Mouse (Mus musculus) frontal cortex, postnatal 25 days (tissue): ENCODE results near the gene Cep250.
A peak's percentile ranks its signal among the peaks of the same experiment; 100 is the strongest.

Source experiments
- DNase-seq, 2 experiments: peaks; one replicate each; pipeline ENCODE4 v3.0.0; 2022; ENCODE audit warnings: low spot score in 2 of 2

The Cep250 gene

GRCm38 (mm10) chr2:155962991-155963390, 6.7 kb downstream of the Cep250 start:
- DNase-seq, result no peak

GRCm38 (mm10) chr2:155973348-155973747, 17.1 kb downstream of the Cep250 start:
- no peak for DNase-seq

DNA sequence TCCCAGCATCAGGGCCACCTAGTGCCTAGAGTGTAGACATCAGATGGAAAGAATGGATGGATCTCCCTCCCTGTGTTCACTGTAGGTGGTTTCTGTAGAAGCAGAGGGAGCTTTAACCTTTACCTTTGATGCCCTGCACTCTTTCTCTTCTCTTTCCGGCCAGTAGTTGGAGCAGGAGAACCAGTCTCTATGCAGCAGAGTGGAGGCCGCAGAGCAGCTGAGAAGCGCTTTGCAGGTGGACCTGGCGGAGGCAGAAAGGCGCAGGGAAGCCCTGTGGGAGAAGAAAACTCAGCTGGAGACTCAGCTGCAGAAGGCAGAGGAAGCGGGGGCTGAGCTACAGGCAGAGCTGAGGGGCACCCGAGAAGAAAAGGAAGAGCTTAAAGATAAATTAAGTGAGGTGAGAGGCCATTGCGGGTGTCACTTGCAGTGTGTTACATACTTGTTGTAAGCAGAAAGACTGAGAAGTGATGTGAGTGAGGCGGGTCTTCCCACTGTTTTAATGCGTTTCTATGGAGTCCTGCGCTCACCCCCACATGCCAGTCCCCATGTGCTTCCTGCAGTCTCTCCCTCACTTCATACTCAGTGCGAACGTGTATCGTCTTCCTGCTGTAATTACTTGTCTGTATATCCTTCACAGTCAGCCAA, 18.0 kb downstream of the Cep250 start:
- peak in 1 of 2 experiments; percentile 24 for DNase-seq

- DNase-seq, result no peak
These were observed 23.2 kb downstream of the Cep250 start for GRCm38 (mm10) chr2:155979328-155979991.

GRCm38 (mm10) chr2:155985776-155986175, 29.5 kb downstream of the Cep250 start:
- no peak for DNase-seq

DNA sequence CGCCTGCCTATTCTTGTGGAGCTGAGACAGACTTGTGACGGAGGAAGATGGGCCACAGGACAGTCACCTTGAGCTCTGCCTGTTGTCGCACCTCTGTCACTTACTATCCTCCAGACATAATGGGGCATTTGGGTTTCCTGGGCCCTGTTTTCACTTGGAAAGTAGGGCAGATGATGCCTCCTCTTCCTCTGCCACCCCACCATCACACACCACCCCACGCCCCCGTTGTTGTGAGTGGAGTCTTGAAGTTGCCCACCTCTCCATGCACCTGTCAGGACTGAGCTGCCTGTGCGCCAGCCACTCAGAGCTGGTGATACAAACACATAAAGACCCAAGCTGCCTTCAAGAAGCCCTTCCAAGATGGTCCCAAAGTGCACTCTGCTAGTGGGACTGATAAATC, 30.9 kb downstream of the Cep250 start:
- no peak for DNase-seq

DNA sequence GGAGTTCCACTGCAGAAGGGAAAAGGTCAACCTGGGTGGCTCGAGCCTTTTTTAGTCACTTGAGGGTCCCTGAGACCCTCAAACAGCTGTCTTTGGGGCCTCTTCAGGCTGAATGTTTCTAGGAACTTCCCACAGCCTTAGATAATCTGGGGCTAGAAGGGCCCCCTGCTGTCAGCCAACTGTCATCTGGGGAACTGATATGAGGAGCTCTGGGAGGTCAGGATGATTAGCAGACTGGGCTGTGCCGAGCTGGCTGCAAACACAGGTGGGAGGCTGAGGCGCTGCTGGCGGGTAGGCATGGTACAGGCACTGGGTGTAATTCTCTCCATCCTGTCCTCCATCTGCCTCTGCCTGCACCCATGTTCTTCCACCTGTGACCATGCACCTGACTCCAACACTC, 32.8 kb downstream of the Cep250 start:
- no peak for DNase-seq

DNA sequence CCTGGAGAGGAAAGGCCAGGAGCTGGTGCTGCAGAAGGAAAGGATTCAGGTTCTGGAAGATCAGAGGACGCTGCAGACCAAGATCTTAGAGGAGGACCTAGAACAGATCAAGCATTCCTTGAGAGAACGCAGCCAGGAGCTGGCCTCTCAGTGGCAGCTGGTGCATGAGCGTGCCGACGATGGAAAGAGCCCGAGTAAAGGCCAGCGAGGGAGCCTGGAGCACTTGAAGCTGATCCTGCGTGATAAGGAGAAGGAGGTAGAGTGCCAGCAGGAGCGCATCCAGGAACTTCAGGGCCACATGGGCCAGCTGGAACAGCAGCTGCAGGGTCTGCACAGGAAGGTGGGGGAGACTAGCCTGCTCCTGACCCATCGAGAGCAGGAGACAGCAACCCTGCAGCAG, 34.9 kb downstream of the Cep250 start:
- no peak for DNase-seq

GRCm38 (mm10) chr2:155991863-155992321, 35.6 kb downstream of the Cep250 start:
- peak; percentile 11 to 15 for DNase-seq

GRCm38 (mm10) chr2:156005393-156005792, 49.1 kb downstream of the Cep250 start:
- DNase-seq, result no peak

GRCm38 (mm10) chr2:156007888-156008532, 51.8 kb downstream of the Cep250 start, which contains the start of the genes 6430550D23Rik and Ergic3:
Gene 6430550D23Rik (minus strand): TSS chr2:156007977.
Gene Ergic3 (plus strand): TSS chr2:156008045.
- DNase-seq, result peak; percentile 88 to 91

DNA sequence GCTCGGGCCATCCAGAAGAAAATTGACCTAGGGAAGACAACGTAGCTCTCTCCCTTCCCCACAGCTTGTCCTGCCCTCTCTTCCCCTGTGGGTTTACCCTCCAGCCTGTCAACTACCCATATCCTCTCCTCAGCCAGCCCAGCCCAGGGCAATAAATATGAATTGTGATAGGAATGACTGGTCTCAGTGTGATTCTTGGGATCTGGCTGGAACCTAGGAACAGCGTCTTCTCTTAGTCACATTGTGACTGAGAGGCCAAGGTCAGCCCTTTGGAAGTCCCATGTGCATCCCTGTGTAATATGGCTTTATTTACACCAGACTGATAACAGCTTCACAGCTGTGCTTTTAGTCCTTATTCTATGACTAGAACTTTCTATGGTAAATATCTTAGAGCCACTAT, 61.8 kb downstream of the Cep250 start:
- DNase-seq, result no peak

DNA sequence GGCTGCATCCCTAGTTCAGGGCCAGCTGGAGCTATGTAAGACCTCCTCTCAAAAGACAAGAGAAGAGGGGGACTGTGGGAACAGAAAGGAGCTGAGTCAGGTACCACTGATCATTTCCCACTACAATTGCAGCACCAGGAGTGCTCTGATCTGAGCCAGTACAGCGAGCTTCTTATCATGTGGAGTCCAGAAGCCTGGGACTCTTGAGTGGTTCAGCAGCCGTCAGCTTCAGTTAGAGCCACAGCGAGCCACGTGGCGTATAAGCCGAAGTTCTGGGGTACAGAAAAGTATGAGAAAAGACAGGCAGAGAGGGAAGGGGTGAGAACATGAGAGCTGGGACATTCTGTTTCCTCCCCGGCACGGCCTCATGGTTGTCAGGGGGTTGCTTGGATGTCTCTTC, 65.0 kb downstream of the Cep250 start:
- DNase-seq, result no peak

DNA sequence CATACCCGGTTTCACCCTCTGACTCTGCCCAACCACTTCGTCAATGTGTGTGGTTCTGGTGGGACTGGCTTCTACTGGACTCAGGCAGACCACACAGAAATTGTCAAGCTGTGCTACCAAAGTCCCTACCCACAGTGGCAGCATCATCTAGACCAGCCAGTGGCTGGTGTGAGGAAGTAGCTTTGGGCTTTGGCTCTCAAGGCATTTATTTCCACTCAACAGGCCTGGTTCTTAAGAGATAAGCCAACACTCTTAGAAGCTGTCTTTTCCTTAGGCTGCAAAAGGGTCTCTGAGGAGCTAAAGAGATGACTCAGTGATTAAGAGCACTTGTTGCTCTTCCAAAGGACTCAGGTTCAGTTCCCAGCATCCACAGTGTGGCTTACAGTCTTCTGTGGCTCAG, 65.5 kb downstream of the Cep250 start:
- no peak for DNase-seq

GRCm38 (mm10) chr2:156025482-156025881, 69.2 kb downstream of the Cep250 start:
- DNase-seq, result no peak

- DNase-seq, result no peak
These were observed 83.1 kb downstream of the Cep250 start for GRCm38 (mm10) chr2:156039390-156039789.

GRCm38 (mm10) chr2:156042903-156043302, 86.6 kb downstream of the Cep250 start:
- DNase-seq, result no peak

GRCm38 (mm10) chr2:156047929-156048328, 91.7 kb downstream of the Cep250 start:
- no peak for DNase-seq
